Mouse (Mus musculus) stomach, embryonic 16.5 days (tissue): ENCODE measurements around the gene Ppil2. TPM values are rescaled to one million over a fixed set of nuclear protein-coding genes. Genes with fewer than 3 reads are reported as not detected.
A peak's percentile ranks its signal among the peaks of the same experiment; 100 is the strongest.

Experiments used
- ATAC-seq: fragments of 200-750 bp; cut with Nextera tagmentation; 2 replicates; pipeline ENCODE4 v1.8.0; 2017; ENCODE audit warnings: moderate number of reproducible peaks, moderate TSS enrichment; ENCODE audit not compliant: insufficient read depth, low FRiP score
- H3K27ac ChIP-seq: fragments of 300-500 bp; sonication (generic); 2 replicates; pipeline ENCODE4 v1.5.1; 2014; ENCODE audit warnings: low read length
- H3K27me3 ChIP-seq: fragments of 300-500 bp; sonication (generic); 2 replicates; pipeline ENCODE4 v1.6.1; 2014; ENCODE audit warnings: low read length, control low read depth, mixed read lengths; ENCODE audit not compliant: control insufficient read depth, insufficient read depth
- H3K36me3 ChIP-seq: fragments of 300-500 bp; sonication (generic); 2 replicates; pipeline ENCODE4 v1.6.1; 2014; ENCODE audit warnings: low read length; ENCODE audit not compliant: control insufficient read depth, insufficient read depth
- H3K4me1 ChIP-seq: fragments of 300-500 bp; sonication (generic); 2 replicates; pipeline ENCODE4 v1.6.1; 2014; ENCODE audit warnings: low read length, control low read depth, mixed read lengths; ENCODE audit not compliant: control insufficient read depth, insufficient read depth
- H3K4me2 ChIP-seq: fragments of 300-500 bp; sonication (generic); 2 replicates; pipeline ENCODE4 v1.6.1; 2014; ENCODE audit warnings: low read depth, low read length, mixed read lengths
- H3K4me3 ChIP-seq: fragments of 300-500 bp; sonication (generic); replicated peaks from 2 replicates; pipeline ENCODE4 v1.5.1; 2014; ENCODE audit warnings: mild to moderate bottlenecking, low read length
- H3K9ac ChIP-seq: fragments of 300-500 bp; sonication (generic); 2 replicates; pipeline ENCODE4 v1.6.1; 2014; ENCODE audit warnings: low read length
- H3K9me3 ChIP-seq: fragments of 300-500 bp; sonication (generic); replicated peaks from 2 replicates; pipeline ENCODE4 v1.6.1; 2016; ENCODE audit warnings: low read length, control low read depth; ENCODE audit not compliant: control insufficient read depth
- WGBS: fragments of 180-500 bp; shearing (Covaris S2); extraction: QIAGEN DNeasy Blood & Tissue Kit; methylation state at CpG from one replicate; pipeline ENCODE4 v1.1.7; 2014; 5-methylcytosine and 5-hydroxymethylcytosine counted together
- polyA plus RNA-seq: library from polyadenylated mRNA; unstranded; fragments of >200 nt; fragmentation: Nextera tagmentation; extraction: Ambion mirVana; gene quantifications from 2 replicates; pipeline ENCODE4 v1.2.1, GENCODE M21; 2015

Gene Ppil2
- polyA plus RNA-seq: 123 and 135 TPM in 2 replicates

- Histone ChIP-seq H3K4me2 (peak within 1 kb of the TSS; percentile 76), H3K9ac (peak within 1 kb of the TSS; percentile 87), H3K4me3 (peak within 1 kb of the TSS; percentile 92), H3K36me3 (no peaks in the 10 kb centered on the region; the same call in 1 of the 2 replicates), H3K27ac (peak within 1 kb of the TSS; percentile 78), H3K9me3 (no peaks in the 10 kb centered on the region), H3K27me3 (no peaks in the 10 kb centered on the region), H3K4me1 (peaks cover 7% of the 10 kb centered on the region)
- WGBS: 7% methylated on average over 38 of the region's 38 CpGs
- peak; percentile 80 for ATAC-seq
These were observed at the start of gene Ppil2 for GRCm38 (mm10) chr16:17110771-17111743. Gene Ppil2 (minus strand): TSS chr16:17111257.

- H3K4me1 ChIP-seq: no peaks in the 10 kb centered on the region
- no peak overlapping the region for H3K4me2 ChIP-seq
- ATAC-seq: no peak
- no peaks in the 10 kb centered on the region for H3K9me3 ChIP-seq
- no peak overlapping the region for H3K9ac ChIP-seq
- no peaks in the 10 kb centered on the region for H3K27me3 ChIP-seq
- peaks cover 19% of the 10 kb centered on the region for H3K36me3 ChIP-seq
- no peak overlapping the region for H3K27ac ChIP-seq
- 89% methylated on average over 2 of the region's 2 CpGs for WGBS
- H3K4me3 ChIP-seq: no peak overlapping the region
These were observed 43.3 kb upstream of the Ppil2 start for GRCm38 (mm10) chr16:17154346-17154745.

GRCm38 (mm10) chr16:17151874-17152273, 40.8 kb upstream of the Ppil2 start:
- Histone ChIP-seq H3K27me3 (no peaks in the 10 kb centered on the region), H3K4me2 (no peak overlapping the region), H3K9me3 (no peaks in the 10 kb centered on the region), H3K4me1 (peaks cover 12% of the 10 kb centered on the region), H3K4me3 (no peak overlapping the region), H3K27ac (no peak overlapping the region), H3K36me3 (peaks cover 14% of the 10 kb centered on the region), H3K9ac (no peak overlapping the region)
- no peak for ATAC-seq
- 92% methylated on average over 4 of the region's 4 CpGs for WGBS

- 89% methylated on average over 7 of the region's 7 CpGs for WGBS
- Histone ChIP-seq H3K27me3 (no peaks in the 10 kb centered on the region), H3K27ac (peak overlapping the region; percentile 18; the same call in 1 of the 2 replicates), H3K4me2 (no peak overlapping the region), H3K36me3 (peaks cover 10% of the 10 kb centered on the region), H3K9ac (no peak overlapping the region), H3K9me3 (no peaks in the 10 kb centered on the region), H3K4me3 (no peak overlapping the region), H3K4me1 (peaks cover 13% of the 10 kb centered on the region)
- no peak for ATAC-seq
These were observed 39.6 kb upstream of the Ppil2 start for GRCm38 (mm10) chr16:17150520-17151258.

- peak overlapping the region; percentile 99 for H3K4me2 ChIP-seq
- H3K9ac ChIP-seq: peak overlapping the region; percentile 73
- no peaks in the 10 kb centered on the region for H3K27me3 ChIP-seq
- WGBS: 11% methylated on average over 16 of the region's 16 CpGs
- no peak for ATAC-seq
- H3K9me3 ChIP-seq: no peaks in the 10 kb centered on the region
- H3K4me1 ChIP-seq: peaks cover 13% of the 10 kb centered on the region
- peak overlapping the region; percentile 70 for H3K4me3 ChIP-seq
- peaks cover 5% of the 10 kb centered on the region for H3K36me3 ChIP-seq
- H3K27ac ChIP-seq: no peak overlapping the region
These were observed 37.0 kb upstream of the Ppil2 start for GRCm38 (mm10) chr16:17148084-17148483.

GRCm38 (mm10) chr16:17147391-17147929, 36.4 kb upstream of the Ppil2 start:
- no peaks in the 10 kb centered on the region for H3K27me3 ChIP-seq
- 1% methylated on average over 41 of the region's 41 CpGs for WGBS
- H3K27ac ChIP-seq: peak overlapping the region; percentile 15; the same call in 1 of the 2 replicates
- peaks cover 13% of the 10 kb centered on the region for H3K4me1 ChIP-seq
- H3K9ac ChIP-seq: peak overlapping the region; percentile 73
- H3K9me3 ChIP-seq: no peaks in the 10 kb centered on the region
- H3K36me3 ChIP-seq: peaks cover 2% of the 10 kb centered on the region
- H3K4me2 ChIP-seq: peak overlapping the region; percentile 99
- peak; percentile 42; the same call in 1 of the 2 replicates for ATAC-seq
- H3K4me3 ChIP-seq: peak overlapping the region; percentile 70

GRCm38 (mm10) chr16:17146772-17147235, 35.7 kb upstream of the Ppil2 start, which contains the start of gene Ccdc116:
Gene Ccdc116 (minus strand): TSS chr16:17147229.
- H3K27me3 ChIP-seq: no peaks in the 10 kb centered on the region
- ATAC-seq: peak; percentile 83
- no peaks in the 10 kb centered on the region for H3K36me3 ChIP-seq
- peak within 1 kb of the TSS; percentile 99 for H3K4me2 ChIP-seq
- peak within 1 kb of the TSS; percentile 73 for H3K9ac ChIP-seq
- H3K27ac ChIP-seq: peak within 1 kb of the TSS; percentile 15; the same call in 1 of the 2 replicates
- H3K4me3 ChIP-seq: peak within 1 kb of the TSS; percentile 70
- no peaks in the 10 kb centered on the region for H3K9me3 ChIP-seq
- peaks cover 13% of the 10 kb centered on the region for H3K4me1 ChIP-seq
- 1% methylated on average over 34 of the region's 34 CpGs for WGBS

- Histone ChIP-seq H3K27me3 (no peaks in the 10 kb centered on the region), H3K9ac (no peak within 1 kb of the TSS), H3K4me1 (peaks cover 13% of the 10 kb centered on the region), H3K36me3 (no peaks in the 10 kb centered on the region), H3K4me3 (no peak within 1 kb of the TSS), H3K9me3 (no peaks in the 10 kb centered on the region), H3K4me2 (no peak within 1 kb of the TSS), H3K27ac (no peak within 1 kb of the TSS)
- WGBS: 26% methylated on average over 7 of the region's 7 CpGs
- ATAC-seq: no peak
These were observed 33.3 kb upstream of the Ppil2 start, which contains the start of gene Ydjc for GRCm38 (mm10) chr16:17144339-17144738. Gene Ydjc (plus strand): TSS chr16:17144621.
